8 mouse cellular contexts compared by ENCODE assay signal in the genomic region with DNA sequence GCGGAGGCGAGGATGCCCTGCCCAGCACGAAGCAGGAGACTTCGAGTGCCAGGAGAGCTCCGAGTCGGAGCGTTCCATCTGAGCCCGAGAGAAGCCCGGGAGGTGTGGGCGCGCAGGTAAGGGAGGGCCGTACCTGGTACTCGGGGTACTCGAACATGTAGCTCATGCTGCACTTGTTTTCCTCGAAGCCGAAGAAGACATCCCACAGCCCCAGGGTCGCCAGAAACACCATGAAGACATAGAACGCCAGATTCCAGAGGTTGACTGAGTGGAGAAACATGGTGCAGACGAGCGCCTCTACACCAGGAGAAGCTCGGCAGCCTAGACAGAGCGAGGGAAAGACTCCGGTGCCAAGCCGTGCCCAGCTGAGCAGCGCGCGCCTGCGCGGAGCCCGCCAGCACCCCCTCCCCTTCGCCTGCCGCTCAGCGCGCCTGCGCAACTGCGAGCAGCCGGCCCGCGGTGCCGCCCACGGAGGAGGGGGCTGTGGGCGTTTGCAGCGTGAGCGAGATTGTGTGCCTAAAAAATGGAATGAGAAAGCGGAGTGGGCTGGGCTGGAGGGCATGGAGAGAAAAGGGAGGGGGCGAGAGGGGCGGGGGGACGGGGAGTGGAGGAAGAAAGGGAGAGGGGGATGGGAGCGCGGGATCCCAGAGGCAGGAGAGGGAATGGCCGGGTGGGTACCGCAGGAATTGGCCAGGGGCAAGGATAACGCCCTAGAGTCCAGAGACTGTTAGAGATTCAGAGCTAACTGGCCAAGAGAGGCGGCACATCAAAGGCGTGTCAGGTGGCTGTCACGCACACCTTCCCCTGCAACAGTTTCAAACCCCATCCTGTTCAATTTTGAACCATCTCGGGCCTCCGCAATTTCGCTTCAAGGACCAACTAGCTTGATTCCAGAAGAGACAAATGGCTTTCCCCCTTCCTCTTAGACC. TPM values are rescaled to one million over a fixed set of nuclear protein-coding genes. Genes with fewer than 3 reads are reported as not detected.
DNase-seq lines count a peak whose midpoint lies in the region; ATAC-seq lines count a peak whose summit lies in the region.

Pgap1 (minus strand) TSS at position 384 of the 929 bp plus-strand sequence.

- peak; percentile 92 to 95 for DNase-seq in adrenal gland, adult (ENCODE audit: inconsistent age in 2 of 2, low spot score in 1 of 2)
- peak; percentile 91 for DNase-seq in embryo, embryonic 10.5 days (ENCODE audit: low spot score)
- peak; percentile 86 to 88 for DNase-seq in gastrocnemius, postnatal 4 days (ENCODE audit: low spot score in 2 of 2)
- DNase-seq in left cerebral cortex, postnatal 25 days (ENCODE audit: low spot score in 2 of 2), result peak; percentile 91 to 95
- DNase-seq in mesoderm, embryonic 11.5 days (ENCODE audit: low read depth, low spot score), result peak; percentile 95
- peak; percentile 93 for DNase-seq in right cerebral cortex, postnatal 25 days
- peak; percentile 76 to 89 for DNase-seq in urinary bladder, postnatal 36 days (ENCODE audit: low spot score in 2 of 2)

- peak within 1 kb of the TSS; percentile 81 for H3K9ac ChIP-seq in intestine, embryonic 16.5 days (ENCODE audit: low read depth, low read length)

- peak within 1 kb of the TSS; percentile 97 for H3K4me2 ChIP-seq in intestine, embryonic 16.5 days (ENCODE audit: low read depth, low read length)

- no peaks in the 10 kb centered on the region for H3K9me3 ChIP-seq in intestine, embryonic 16.5 days (ENCODE audit: control insufficient read depth, low read length)

- H3K4me1 ChIP-seq in intestine, embryonic 16.5 days (ENCODE audit: control insufficient read depth, insufficient read depth, low read length), result no peaks in the 10 kb centered on the region; the same call in 1 of the 2 replicates

- under 1% methylated on average over 59 of the region's 59 CpGs for WGBS in intestine, embryonic 16.5 days

- intact Hi-C loops in left cerebral cortex, postnatal 25 days (cut with DNase I), result loop anchor here (5.0 to 10.0 kb wide), 3 partner anchors 80 to 417 kb away; no protein-coding TSS in a partner anchor

- peak within 1 kb of the TSS; percentile 79 for H3K4me3 ChIP-seq in intestine, embryonic 16.5 days (ENCODE audit: low read length)

- no peaks in the 10 kb centered on the region for H3K36me3 ChIP-seq in intestine, embryonic 16.5 days (ENCODE audit: control insufficient read depth, insufficient read depth, low read length)

- no peaks in the 10 kb centered on the region for H3K27me3 ChIP-seq in intestine, embryonic 16.5 days (replicated peaks; ENCODE audit: control insufficient read depth, insufficient read depth, low read length)

- peak; percentile 99 for ATAC-seq in intestine, embryonic 16.5 days

- H3K27ac ChIP-seq in intestine, embryonic 16.5 days (ENCODE audit: low read length), result peak within 1 kb of the TSS; percentile 84

RNA-seq across cellular contexts. Expression of gene Pgap1, which starts in this region (rescaled TPM):
- 1 to 10 TPM; 8.6 to 9.0 TPM for total RNA-seq in gastrocnemius, postnatal 4 days (2021)
- 7.5 and 8.3 TPM in 2 replicates for polyA plus RNA-seq in intestine, embryonic 16.5 days (2015; fragmentation: Nextera tagmentation; extraction: Ambion mirVana)
- 10 to 100 TPM; 33.6 to 35.0 TPM for total RNA-seq in left cerebral cortex, postnatal 25 days (2021)

Comparison
In these comparisons a context has a peak if more than half of its experiments do, and no peak if none do; other contexts are left out.
1. Peak in every context shown above with its lines: DNase-seq, ATAC-seq, H3K4me3 ChIP-seq and H3K27ac ChIP-seq.